Mouse (Mus musculus) macrophage (primary cell): ENCODE measurements at regions not wholly inside any gene's neighbourhood (a gene's known extent, or its start where the extent isn't known, plus 50 kb on each side); places are given as distances from the start of the nearest gene placed in this dataset.
A peak's percentile ranks its signal among the peaks of the same experiment; 100 is the strongest.

Source experiments
- H3K27ac ChIP-seq: fragments of 350-480 bp; formaldehyde crosslinking; 2 replicates; pipeline ENCODE4 v1.9.0; 2021
- H3K36me3 ChIP-seq: fragments of 350-480 bp; formaldehyde crosslinking; 2 replicates; pipeline ENCODE4 v1.9.0; 2021; ENCODE audit errors: inconsistent target
- H3K4me3 ChIP-seq: fragments of 350-480 bp; formaldehyde crosslinking; 2 replicates; pipeline ENCODE4 v1.9.0; 2021; ENCODE audit errors: inconsistent target
- H3K79me2 ChIP-seq: fragments of 350-480 bp; formaldehyde crosslinking; 2 replicates; pipeline ENCODE4 v1.9.0; 2021; ENCODE audit errors: inconsistent target
- WGBS: methylation state at CpG from one replicate; pipeline ENCODE4 v1.1.7; 2026; ENCODE audit warnings: inconsistent platforms; ENCODE audit not compliant: missing documents; 5-methylcytosine and 5-hydroxymethylcytosine counted together

GRCm38 (mm10) chr5:90706350-90706749 lies 52.8 kb upstream of the Cxcl5 start:
- Histone ChIP-seq H3K36me3 (no peaks in the 10 kb centered on the region), H3K4me3 (no peak overlapping the region), H3K27ac (no peak overlapping the region), H3K79me2 (no peaks in the 10 kb centered on the region)
- WGBS, result 100% methylated on average over 3 of the region's 3 CpGs

DNA sequence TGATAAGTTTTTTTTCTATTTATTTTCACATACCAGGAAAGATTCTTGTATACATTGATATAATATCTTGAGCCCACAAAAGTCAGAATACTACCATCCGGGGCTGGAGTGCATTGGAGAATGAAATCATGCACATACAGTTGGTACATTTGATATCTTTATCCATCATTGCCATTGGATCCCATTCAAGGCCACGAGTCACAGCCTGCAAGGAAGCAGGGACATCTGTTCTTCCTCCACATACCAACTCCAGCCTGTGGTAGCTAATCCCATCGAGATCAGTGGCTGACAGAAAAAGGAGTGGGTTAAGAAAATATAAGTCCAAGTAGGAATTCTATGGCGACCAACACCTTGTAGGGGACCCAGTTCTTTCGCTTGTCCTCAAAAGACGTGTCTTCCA lies 55.5 kb upstream of the Cxcl5 start:
- H3K4me3 ChIP-seq, result no peak overlapping the region
- no peak overlapping the region for H3K27ac ChIP-seq
- H3K79me2 ChIP-seq, result no peaks in the 10 kb centered on the region
- 88% methylated on average over 6 of the region's 6 CpGs for WGBS
- no peaks in the 10 kb centered on the region for H3K36me3 ChIP-seq

- 69% methylated on average over 7 of the region's 7 CpGs for WGBS
- no peak overlapping the region for H3K4me3 ChIP-seq
- peak overlapping the region; percentile 66 for H3K27ac ChIP-seq
- H3K36me3 ChIP-seq, result no peaks in the 10 kb centered on the region
- no peaks in the 10 kb centered on the region for H3K79me2 ChIP-seq
Measured at GRCm38 (mm10) chr5:90700178-90700577, 59.0 kb upstream of the Cxcl5 start.

DNA sequence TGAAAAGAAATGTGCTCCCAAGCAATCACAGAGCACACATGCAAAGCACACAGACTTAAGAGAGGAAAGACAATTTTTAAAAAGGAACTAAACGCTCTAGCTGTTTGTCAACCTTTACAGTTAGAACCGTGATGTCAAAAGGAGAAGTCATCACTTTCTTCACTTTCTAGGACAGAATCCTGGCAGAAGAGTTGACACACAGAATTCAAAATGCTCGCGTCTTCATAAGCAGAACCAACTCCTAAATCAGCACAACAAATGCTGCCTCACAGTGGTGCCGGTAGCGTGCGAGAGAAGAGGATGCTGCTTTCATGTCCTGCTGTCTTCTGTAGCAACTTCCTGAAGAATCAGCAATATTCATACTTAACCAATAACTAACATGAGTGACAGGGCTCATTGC lies 55.6 kb upstream of the Rassf6 start:
- no peak overlapping the region for H3K4me3 ChIP-seq
- 7% methylated on average over 7 of the region's 7 CpGs for WGBS
- no peaks in the 10 kb centered on the region for H3K79me2 ChIP-seq
- H3K27ac ChIP-seq, result peak overlapping the region; percentile 52
- H3K36me3 ChIP-seq, result no peaks in the 10 kb centered on the region

DNA sequence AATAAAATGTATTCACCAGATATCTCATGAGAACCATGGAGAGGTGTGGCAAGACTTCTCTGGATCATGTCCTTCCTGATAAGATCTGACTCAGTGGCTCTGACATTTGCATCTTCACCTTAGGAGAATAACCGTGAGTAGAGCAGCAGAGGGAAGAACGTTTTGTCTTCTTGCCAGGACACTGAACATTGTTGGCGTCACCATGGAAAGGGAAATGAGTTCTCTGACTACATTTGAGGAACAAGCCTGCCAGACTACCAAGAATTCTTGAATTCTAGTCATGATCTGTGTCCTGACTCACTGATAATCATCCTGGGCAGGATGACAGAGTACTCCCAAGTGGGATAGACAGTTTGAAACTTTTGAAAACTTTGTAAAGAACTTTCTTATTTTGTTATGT lies 54.0 kb upstream of the Rassf6 start:
- Histone ChIP-seq H3K27ac (0 out of 2 replicates have a peak overlapping the region, but pooled peaks have one; percentile 40), H3K36me3 (no peaks in the 10 kb centered on the region), H3K4me3 (no peak overlapping the region), H3K79me2 (no peaks in the 10 kb centered on the region)
- 0% methylated on average over 3 of the region's 3 CpGs for WGBS

DNA sequence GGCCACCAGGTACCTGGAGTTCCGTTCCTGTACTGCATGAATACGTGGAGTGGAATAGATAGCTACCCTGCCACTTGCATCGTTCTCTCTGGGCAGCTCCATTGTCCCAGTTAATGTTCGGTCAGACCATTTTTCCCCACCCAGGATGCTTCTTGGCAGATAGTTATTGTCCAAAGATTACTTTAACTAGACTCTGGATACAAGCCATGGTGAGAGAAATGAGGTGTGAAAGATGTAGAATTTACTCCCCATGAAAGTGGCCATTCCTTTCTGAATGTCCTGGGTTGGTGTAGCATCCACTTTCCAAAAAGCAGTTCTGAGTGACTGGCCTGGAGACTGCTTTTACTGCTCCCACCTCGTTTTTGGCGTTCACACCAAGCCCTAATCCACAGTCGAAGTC lies 50.3 kb upstream of the Rassf6 start:
- no peaks in the 10 kb centered on the region for H3K79me2 ChIP-seq
- H3K27ac ChIP-seq, result no peak overlapping the region
- no peaks in the 10 kb centered on the region for H3K36me3 ChIP-seq
- no peak overlapping the region for H3K4me3 ChIP-seq
- 94% methylated on average over 7 of the region's 7 CpGs for WGBS
